Mouse (Mus musculus): ENCODE measurements around the gene Slc9a2. TPM values are rescaled to one million over a fixed set of nuclear protein-coding genes. Genes with fewer than 3 reads are reported as not detected.
A peak's percentile ranks its signal among the peaks of the same experiment; 100 is the strongest.

Slc9a2 gene
- 0.08 and 0.11 TPM in 2 replicates for polyA plus RNA-seq (2014; fragmentation: Nextera tagmentation; extraction: Ambion mirVana)

GRCm38 (mm10) chr1:40680067-40680867 lies at the start of gene Slc9a2:
Slc9a2 (plus strand) TSS chr1:40680574.
- H3K9me3 ChIP-seq (replicated peaks; ENCODE audit: control insufficient read depth, low read length) = no peaks in the 10 kb centered on the region
- DNase-seq (ENCODE audit: low spot score) = no peak
- H3K4me2 ChIP-seq (ENCODE audit: low read depth, low read length) = peak within 1 kb of the TSS; percentile 93
- H3K4me1 ChIP-seq (ENCODE audit: control insufficient read depth, insufficient read depth, low read length) = peaks cover 5% of the 10 kb centered on the region
- H3K4me3 ChIP-seq (ENCODE audit: low read depth, low read length) = peak within 1 kb of the TSS; percentile 55
- H3K36me3 ChIP-seq (replicated peaks; ENCODE audit: control insufficient read depth, insufficient read depth, low read depth, low read length) = no peaks in the 10 kb centered on the region
- H3K27ac ChIP-seq (replicated peaks; ENCODE audit: low read depth, low read length) = no peak within 1 kb of the TSS
- 3% methylated on average over 25 of the region's 25 CpGs for WGBS
- ATAC-seq (replicated peaks; ENCODE audit: insufficient number of reproducible peaks, low FRiP score, low TSS enrichment, low read depth) = no peak
- peaks cover 35% of the 10 kb centered on the region for H3K27me3 ChIP-seq (ENCODE audit: control insufficient read depth, insufficient read depth, low read length)
- H3K9ac ChIP-seq (replicated peaks; ENCODE audit: low read length) = peak within 1 kb of the TSS; percentile 37

DNA sequence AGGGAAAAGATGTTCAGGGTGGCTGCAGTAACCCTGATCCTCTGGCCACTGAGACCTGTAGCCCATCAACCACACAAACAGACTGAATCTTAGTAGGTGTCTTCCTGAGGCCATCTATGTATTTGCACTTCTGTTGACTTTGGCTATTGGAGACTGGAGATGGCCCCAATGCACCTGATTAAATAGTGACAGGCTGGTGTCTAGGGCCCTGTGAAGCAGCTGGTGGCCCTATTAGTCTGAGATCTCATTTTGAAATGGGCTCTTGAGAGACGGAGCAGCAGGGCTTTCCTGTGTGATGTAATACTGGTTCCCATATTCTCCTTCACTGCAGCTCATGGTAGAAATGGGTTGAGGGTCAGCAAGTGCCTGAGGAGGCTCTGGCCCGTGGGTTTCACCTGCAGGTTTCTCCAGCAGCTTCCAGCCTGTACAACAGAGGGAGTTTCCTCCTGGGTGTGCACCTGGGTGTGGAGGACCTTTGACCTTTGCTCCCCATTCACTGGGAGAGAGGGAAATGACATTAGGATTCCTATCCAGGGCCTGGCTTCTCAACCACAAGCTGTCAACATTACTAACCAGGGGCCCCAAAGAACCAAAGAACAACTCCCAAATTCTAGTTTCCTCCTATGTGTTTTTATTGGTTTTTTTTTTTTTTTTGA lies 47.8 kb upstream of the Slc9a2 start:
- Histone ChIP-seq H3K9me3 (replicated peaks; ENCODE audit: control insufficient read depth, low read length) (no peaks in the 10 kb centered on the region), H3K4me3 (ENCODE audit: low read depth, low read length) (no peak overlapping the region), H3K36me3 (replicated peaks; ENCODE audit: control insufficient read depth, insufficient read depth, low read depth, low read length) (no peaks in the 10 kb centered on the region), H3K27me3 (ENCODE audit: control insufficient read depth, insufficient read depth, low read length) (no peaks in the 10 kb centered on the region), H3K4me1 (ENCODE audit: control insufficient read depth, insufficient read depth, low read length) (no peaks in the 10 kb centered on the region), H3K4me2 (ENCODE audit: low read depth, low read length) (no peak overlapping the region), H3K9ac (replicated peaks; ENCODE audit: low read length) (no peak overlapping the region), H3K27ac (replicated peaks; ENCODE audit: low read depth, low read length) (no peak overlapping the region)
- ATAC-seq (replicated peaks; ENCODE audit: insufficient number of reproducible peaks, low FRiP score, low TSS enrichment, low read depth) (no peak), DNase-seq (ENCODE audit: low spot score) (no peak)
- 70% methylated on average over 2 of the region's 2 CpGs for WGBS

DNA sequence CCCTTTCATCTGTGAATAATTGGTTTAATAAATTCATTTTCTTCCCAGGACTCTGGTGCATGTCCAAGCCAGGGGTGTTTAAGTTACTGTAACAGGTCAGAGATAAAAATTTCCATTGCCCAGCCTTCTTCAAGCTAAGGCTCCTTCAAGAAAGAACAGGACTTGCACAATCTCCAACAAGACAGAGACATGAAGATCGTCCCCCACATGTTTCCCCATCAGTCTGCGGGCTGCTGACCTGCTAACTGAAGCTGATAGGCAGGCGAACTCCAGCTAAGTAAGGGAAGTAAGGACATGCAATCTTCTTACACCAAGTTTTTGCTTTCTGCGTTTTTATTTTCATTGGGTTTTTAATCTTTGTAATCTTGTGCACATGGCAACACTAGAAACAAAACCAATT lies 45.8 kb upstream of the Slc9a2 start:
- DNase-seq (ENCODE audit: low spot score) (no peak), ATAC-seq (replicated peaks; ENCODE audit: insufficient number of reproducible peaks, low FRiP score, low TSS enrichment, low read depth) (no peak)
- no peaks in the 10 kb centered on the region for H3K27me3 ChIP-seq (ENCODE audit: control insufficient read depth, insufficient read depth, low read length)
- no peak overlapping the region for H3K27ac ChIP-seq (replicated peaks; ENCODE audit: low read depth, low read length)
- H3K9ac ChIP-seq (replicated peaks; ENCODE audit: low read length) = no peak overlapping the region
- no peak overlapping the region for H3K4me2 ChIP-seq (ENCODE audit: low read depth, low read length)
- no peak overlapping the region for H3K4me3 ChIP-seq (ENCODE audit: low read depth, low read length)
- H3K4me1 ChIP-seq (ENCODE audit: control insufficient read depth, insufficient read depth, low read length) = no peaks in the 10 kb centered on the region
- 76% methylated on average over 4 of the region's 4 CpGs for WGBS
- H3K36me3 ChIP-seq (replicated peaks; ENCODE audit: control insufficient read depth, insufficient read depth, low read depth, low read length) = no peaks in the 10 kb centered on the region
- H3K9me3 ChIP-seq (replicated peaks; ENCODE audit: control insufficient read depth, low read length) = no peaks in the 10 kb centered on the region

- no peaks in the 10 kb centered on the region for H3K36me3 ChIP-seq (replicated peaks; ENCODE audit: control insufficient read depth, insufficient read depth, low read depth, low read length)
- no peaks in the 10 kb centered on the region for H3K4me1 ChIP-seq (ENCODE audit: control insufficient read depth, insufficient read depth, low read length)
- H3K4me2 ChIP-seq (ENCODE audit: low read depth, low read length) = no peak overlapping the region
- no peaks in the 10 kb centered on the region for H3K9me3 ChIP-seq (replicated peaks; ENCODE audit: control insufficient read depth, low read length)
- H3K9ac ChIP-seq (replicated peaks; ENCODE audit: low read length) = no peak overlapping the region
- no peaks in the 10 kb centered on the region for H3K27me3 ChIP-seq (ENCODE audit: control insufficient read depth, insufficient read depth, low read length)
- no peak for DNase-seq (ENCODE audit: low spot score)
- ATAC-seq (replicated peaks; ENCODE audit: insufficient number of reproducible peaks, low FRiP score, low TSS enrichment, low read depth) = no peak
- H3K27ac ChIP-seq (replicated peaks; ENCODE audit: low read depth, low read length) = no peak overlapping the region
- 76% methylated on average over 2 of the region's 2 CpGs for WGBS
- H3K4me3 ChIP-seq (ENCODE audit: low read depth, low read length) = no peak overlapping the region
Observed at GRCm38 (mm10) chr1:40648234-40648633, 32.1 kb upstream of the Slc9a2 start.

DNA sequence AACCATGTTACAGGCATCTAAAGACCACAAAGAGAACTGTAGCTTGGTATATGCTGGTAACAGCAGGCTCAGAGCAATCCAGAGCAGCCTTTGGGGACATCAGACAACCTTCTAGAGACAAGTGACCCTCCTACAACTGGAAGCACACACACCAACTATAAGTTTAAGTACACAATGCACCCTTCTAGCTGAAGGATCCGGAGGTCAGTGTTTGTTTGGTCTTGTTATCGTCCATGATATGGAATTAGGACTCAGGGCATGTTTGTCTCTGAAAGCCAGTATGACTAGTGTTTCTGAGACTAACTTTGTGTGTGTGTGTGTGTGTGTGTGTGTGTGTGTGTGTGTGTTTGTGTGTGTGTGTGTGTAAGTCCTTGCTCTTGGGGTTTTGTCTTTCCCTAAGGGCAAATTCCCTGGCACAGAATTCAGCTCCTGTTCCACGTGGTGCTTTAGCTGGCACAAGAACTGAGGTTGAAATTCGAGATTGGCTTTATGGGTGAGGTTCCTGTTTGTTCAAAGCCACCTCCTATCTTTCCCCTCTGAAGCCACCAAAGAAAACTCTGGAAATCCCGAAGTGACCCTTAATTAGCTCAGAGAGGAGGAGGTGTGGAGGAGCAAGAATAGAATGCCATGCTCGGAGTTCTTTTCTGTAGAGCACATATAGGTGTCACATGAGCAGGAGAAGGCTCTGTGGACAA lies 29.4 kb upstream of the Slc9a2 start:
- no peaks in the 10 kb centered on the region for H3K36me3 ChIP-seq (replicated peaks; ENCODE audit: control insufficient read depth, insufficient read depth, low read depth, low read length)
- DNase-seq (ENCODE audit: low spot score) = no peak
- no peak overlapping the region for H3K4me2 ChIP-seq (ENCODE audit: low read depth, low read length)
- no peak overlapping the region for H3K27ac ChIP-seq (replicated peaks; ENCODE audit: low read depth, low read length)
- no peaks in the 10 kb centered on the region for H3K27me3 ChIP-seq (ENCODE audit: control insufficient read depth, insufficient read depth, low read length)
- no peak overlapping the region for H3K4me3 ChIP-seq (ENCODE audit: low read depth, low read length)
- no peak overlapping the region for H3K9ac ChIP-seq (replicated peaks; ENCODE audit: low read length)
- no peaks in the 10 kb centered on the region for H3K4me1 ChIP-seq (ENCODE audit: control insufficient read depth, insufficient read depth, low read length)
- ATAC-seq (replicated peaks; ENCODE audit: insufficient number of reproducible peaks, low FRiP score, low TSS enrichment, low read depth) = no peak
- no peaks in the 10 kb centered on the region for H3K9me3 ChIP-seq (replicated peaks; ENCODE audit: control insufficient read depth, low read length)
- WGBS = 69% methylated on average over 6 of the region's 6 CpGs

GRCm38 (mm10) chr1:40657035-40657434 lies 23.3 kb upstream of the Slc9a2 start:
- no peak overlapping the region for H3K27ac ChIP-seq (replicated peaks; ENCODE audit: low read depth, low read length)
- ATAC-seq (replicated peaks; ENCODE audit: insufficient number of reproducible peaks, low FRiP score, low TSS enrichment, low read depth) = no peak
- H3K27me3 ChIP-seq (ENCODE audit: control insufficient read depth, insufficient read depth, low read length) = no peaks in the 10 kb centered on the region
- 79% methylated on average over 4 of the region's 4 CpGs for WGBS
- H3K4me1 ChIP-seq (ENCODE audit: control insufficient read depth, insufficient read depth, low read length) = no peaks in the 10 kb centered on the region
- no peak overlapping the region for H3K4me3 ChIP-seq (ENCODE audit: low read depth, low read length)
- DNase-seq (ENCODE audit: low spot score) = no peak
- no peak overlapping the region for H3K4me2 ChIP-seq (ENCODE audit: low read depth, low read length)
- no peaks in the 10 kb centered on the region for H3K36me3 ChIP-seq (replicated peaks; ENCODE audit: control insufficient read depth, insufficient read depth, low read depth, low read length)
- H3K9ac ChIP-seq (replicated peaks; ENCODE audit: low read length) = no peak overlapping the region
- no peaks in the 10 kb centered on the region for H3K9me3 ChIP-seq (replicated peaks; ENCODE audit: control insufficient read depth, low read length)

DNA sequence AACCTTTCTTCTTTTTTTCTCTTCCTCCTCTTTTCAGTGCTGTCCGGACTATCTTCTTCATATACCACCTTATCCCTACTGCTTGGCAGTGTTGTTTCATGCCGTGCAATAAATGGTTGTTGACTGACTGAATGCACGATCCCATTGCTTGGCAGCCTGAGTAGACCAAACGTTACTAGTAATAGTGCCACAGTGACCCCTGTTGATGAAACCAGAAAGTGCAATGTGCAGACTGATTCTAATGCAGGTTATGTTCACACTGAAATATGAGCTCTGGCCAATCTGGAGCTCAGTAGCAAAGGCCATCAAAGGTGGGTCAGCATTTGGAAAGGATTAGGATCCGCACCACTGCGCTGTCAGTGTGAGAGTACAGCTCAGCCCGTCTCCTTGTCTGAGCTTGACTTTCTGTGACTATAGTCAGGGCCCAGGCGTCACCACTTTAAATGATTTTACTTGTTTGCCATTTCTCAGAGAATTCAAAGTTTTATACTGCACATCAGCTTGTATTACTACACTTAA lies 22.3 kb upstream of the Slc9a2 start:
- H3K4me3 ChIP-seq (ENCODE audit: low read depth, low read length) = no peak overlapping the region
- no peaks in the 10 kb centered on the region for H3K27me3 ChIP-seq (ENCODE audit: control insufficient read depth, insufficient read depth, low read length)
- DNase-seq (ENCODE audit: low spot score) (peak; percentile 81), ATAC-seq (replicated peaks; ENCODE audit: insufficient number of reproducible peaks, low FRiP score, low TSS enrichment, low read depth) (no peak)
- no peak overlapping the region for H3K27ac ChIP-seq (replicated peaks; ENCODE audit: low read depth, low read length)
- no peaks in the 10 kb centered on the region for H3K4me1 ChIP-seq (ENCODE audit: control insufficient read depth, insufficient read depth, low read length)
- no peak overlapping the region for H3K9ac ChIP-seq (replicated peaks; ENCODE audit: low read length)
- no peak overlapping the region for H3K4me2 ChIP-seq (ENCODE audit: low read depth, low read length)
- no peaks in the 10 kb centered on the region for H3K9me3 ChIP-seq (replicated peaks; ENCODE audit: control insufficient read depth, low read length)
- WGBS = 31% methylated on average over 8 of the region's 8 CpGs
- no peaks in the 10 kb centered on the region for H3K36me3 ChIP-seq (replicated peaks; ENCODE audit: control insufficient read depth, insufficient read depth, low read depth, low read length)
